Mouse (Mus musculus) erythroblast, embryonic 14.5 days (primary cell): ENCODE measurements at regions not wholly inside any gene's neighbourhood (a gene's known extent, or its start where the extent isn't known, plus 50 kb on each side); places are given as distances from the start of the nearest gene placed in this dataset.

Experiments used
- GATA1 ChIP-seq: IDR thresholded peaks from 2 replicates; pipeline ENCODE4 v1.6.1; 2012; ENCODE audit warnings: low read length, inconsistent platforms, mixed read lengths
- TAL1 ChIP-seq: IDR thresholded peaks from 3 replicates; pipeline ENCODE4 v1.6.1; 2012; ENCODE audit warnings: low read length, inconsistent platforms, mixed read lengths

DNA sequence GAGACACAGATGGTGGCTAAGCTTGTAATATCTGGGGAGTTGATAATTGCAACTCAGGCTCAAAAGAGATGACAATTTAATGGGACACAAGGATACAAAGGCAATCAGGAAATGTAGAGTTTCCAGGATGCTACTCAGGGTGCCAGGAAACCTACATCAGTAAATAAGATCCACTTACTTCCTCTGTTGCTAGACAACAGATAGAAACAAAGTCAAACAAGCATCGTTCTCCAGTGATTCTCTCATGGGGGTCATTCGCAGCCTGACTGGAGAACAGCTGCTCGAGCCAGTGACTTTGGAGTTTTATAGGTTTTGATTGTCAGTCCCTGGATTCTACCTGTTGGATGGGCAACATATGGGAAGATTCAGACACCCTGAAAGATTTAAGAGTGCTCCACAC, 1026.5 kb downstream of the Ttll7 start:
- TF ChIP-seq GATA1 (no peak), TAL1 (no peak)
